Mouse (Mus musculus): ENCODE data around the gene N4bp2l2. TPM values are rescaled to one million over a fixed set of nuclear protein-coding genes. Genes with fewer than 3 reads are reported as not detected.
"Not testable (repeated sequence)": the region's sequence is repeated elsewhere in the genome, so short reads cannot be mapped to it uniquely, and the experiment has no call there.

N4bp2l2 gene
- polyA plus RNA-seq, 2 experiments, result 12.3 to 25.1 TPM

DNA sequence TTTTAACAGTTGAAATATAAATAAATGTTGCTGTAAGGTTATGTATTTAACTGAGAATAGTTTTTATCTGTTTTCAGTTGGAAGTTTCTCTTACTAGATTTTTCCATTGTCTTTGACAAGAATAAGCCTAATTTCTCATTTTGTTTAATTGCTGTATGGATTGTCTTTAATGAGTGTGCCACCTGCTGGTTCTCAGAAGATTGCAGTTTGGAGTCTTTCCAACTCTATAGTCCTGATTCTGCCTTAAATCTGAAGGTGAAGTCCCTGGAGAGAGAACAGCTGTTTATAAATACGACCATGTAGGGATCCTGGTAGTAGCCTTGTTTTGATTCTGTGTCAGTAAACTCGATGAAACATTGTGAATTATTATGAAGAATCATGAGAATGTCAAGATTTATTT is 36.7 kb upstream of the N4bp2l2 start:
- Histone ChIP-seq H3K4me2 (ENCODE audit: low read depth) (no peak overlapping the region), H3K4me3 (ENCODE audit: insufficient read depth in 1 of 2, low read depth in 2 of 2, low read length in 2 of 2) (no peak overlapping the region), H3K27ac (no peak overlapping the region), H3K27me3 (ENCODE audit: control insufficient read depth, insufficient read depth, low read length) (no peaks in the 10 kb centered on the region), H3K4me1 (replicated peaks; ENCODE audit: control insufficient read depth in 2 of 2, insufficient read depth in 2 of 2, low read length in 1 of 2) (peaks cover 8 to 10% of the 10 kb centered on the region in 2 experiments), H3K9ac (replicated peaks) (no peak overlapping the region), H3K36me3 (replicated peaks; ENCODE audit: control insufficient read depth, insufficient read depth, low read depth) (no peaks in the 10 kb centered on the region), H3K9me3 (ENCODE audit: control insufficient read depth, low read length) (no peaks in the 10 kb centered on the region)
- WGBS (ENCODE audit: insufficient replicate concordance), result 47% methylated on average over 2 of the region's 2 CpGs
- TF ChIP-seq EP300 (IDR thresholded peaks at IDR 0.05; ENCODE audit: low read depth) (no peak), CTCF (IDR thresholded peaks at IDR 0.05; ENCODE audit: low read depth) (peak; percentile 44; the same call in 1 of the 2 replicates)
- DNase-seq (ENCODE audit: low read depth in 3 of 3, low spot score in 3 of 3) (peak in 1 of 3 experiments; percentile 20), ATAC-seq (ENCODE audit: insufficient read depth) (no peak)

DNA sequence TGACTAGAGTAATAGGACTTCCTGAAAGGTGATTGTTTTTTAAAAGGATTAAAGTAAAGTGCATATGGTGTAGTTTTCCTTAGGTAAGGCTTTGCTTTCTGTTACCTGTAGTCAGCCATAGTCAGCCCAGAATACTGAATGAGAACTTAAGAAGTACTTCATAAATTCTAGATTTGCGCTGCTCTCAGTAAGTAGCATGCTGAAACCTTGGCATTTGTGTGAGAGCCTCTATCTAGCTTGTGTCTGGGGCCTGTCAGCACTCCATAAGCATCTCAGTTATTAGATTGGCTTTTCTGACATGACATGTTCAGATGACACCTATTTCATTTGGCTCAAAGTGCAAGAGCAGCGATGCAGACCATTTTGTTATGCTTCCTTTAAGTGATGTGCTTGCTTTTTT is 27.3 kb upstream of the N4bp2l2 start:
- no peak overlapping the region for H3K4me3 ChIP-seq (ENCODE audit: insufficient read depth in 1 of 2, low read depth in 2 of 2, low read length in 2 of 2)
- 79% methylated on average over 2 of the region's 2 CpGs for WGBS (ENCODE audit: insufficient replicate concordance)
- TF ChIP-seq EP300 (IDR thresholded peaks at IDR 0.05; ENCODE audit: low read depth), result no peak
- no peak for TF ChIP-seq CTCF (IDR thresholded peaks at IDR 0.05; ENCODE audit: low read depth)
- H3K27me3 ChIP-seq (ENCODE audit: control insufficient read depth, insufficient read depth, low read length), result no peaks in the 10 kb centered on the region
- ATAC-seq (ENCODE audit: insufficient read depth) (no peak), DNase-seq (ENCODE audit: low read depth in 3 of 3, low spot score in 3 of 3) (no peak)
- no peaks in the 10 kb centered on the region for H3K9me3 ChIP-seq (ENCODE audit: control insufficient read depth, low read length)
- no peak overlapping the region for H3K4me2 ChIP-seq (ENCODE audit: low read depth)
- H3K9ac ChIP-seq (replicated peaks), result no peak overlapping the region
- H3K27ac ChIP-seq, result no peak overlapping the region
- H3K36me3 ChIP-seq (replicated peaks; ENCODE audit: control insufficient read depth, insufficient read depth, low read depth), result no peaks in the 10 kb centered on the region
- H3K4me1 ChIP-seq (replicated peaks; ENCODE audit: control insufficient read depth in 2 of 2, insufficient read depth in 2 of 2, low read length in 1 of 2), result no peaks in the 10 kb centered on the region

- Histone ChIP-seq H3K27me3 (ENCODE audit: control insufficient read depth, insufficient read depth, low read length) (no peaks in the 10 kb centered on the region), H3K27ac (no peak overlapping the region), H3K4me1 (replicated peaks; ENCODE audit: control insufficient read depth in 2 of 2, insufficient read depth in 2 of 2, low read length in 1 of 2) (no peaks in the 10 kb centered on the region), H3K4me2 (ENCODE audit: low read depth) (no peak overlapping the region), H3K36me3 (replicated peaks; ENCODE audit: control insufficient read depth, insufficient read depth, low read depth) (no peaks in the 10 kb centered on the region), H3K4me3 (ENCODE audit: insufficient read depth in 1 of 2, low read depth in 2 of 2, low read length in 2 of 2) (no peak overlapping the region), H3K9me3 (ENCODE audit: control insufficient read depth, low read length) (no peaks in the 10 kb centered on the region), H3K9ac (replicated peaks) (no peak overlapping the region)
- no peak for ATAC-seq (ENCODE audit: insufficient read depth)
- DNase-seq (ENCODE audit: low read depth in 3 of 3, low spot score in 3 of 3), result no peak
- TF ChIP-seq EP300 (IDR thresholded peaks at IDR 0.05; ENCODE audit: low read depth) (no peak), CTCF (IDR thresholded peaks at IDR 0.05; ENCODE audit: low read depth) (no peak)
Observed at GRCm38 (mm10) chr5:150690685-150691084, 24.7 kb upstream of the N4bp2l2 start.

DNA sequence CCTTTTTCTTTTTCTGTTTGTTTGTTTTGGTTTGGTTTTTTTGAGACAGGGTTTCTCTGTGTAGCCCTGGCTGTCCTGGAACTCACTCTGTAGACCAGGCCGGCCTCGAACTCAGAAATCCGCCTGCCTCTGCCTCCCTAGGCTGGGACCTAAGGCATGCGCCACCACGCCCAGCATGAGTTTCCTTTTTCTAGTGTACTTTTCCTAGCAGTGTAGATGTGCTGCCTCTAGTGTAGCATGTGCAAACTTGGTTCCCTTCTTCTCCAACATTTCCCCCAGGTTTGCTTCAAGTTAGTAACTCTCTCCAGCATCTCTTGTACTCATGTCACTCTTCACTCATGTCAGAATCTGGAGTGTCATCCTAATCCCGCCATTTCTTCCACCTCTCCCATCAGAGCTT is 16.9 kb upstream of the N4bp2l2 start:
- not testable (repeated sequence) for H3K9ac ChIP-seq (replicated peaks); H3K4me3 ChIP-seq (ENCODE audit: insufficient read depth in 1 of 2, low read depth in 2 of 2, low read length in 2 of 2); H3K4me2 ChIP-seq (ENCODE audit: low read depth); H3K4me1 ChIP-seq (replicated peaks; ENCODE audit: control insufficient read depth in 2 of 2, insufficient read depth in 2 of 2, low read length in 1 of 2); H3K27me3 ChIP-seq (ENCODE audit: control insufficient read depth, insufficient read depth, low read length); ATAC-seq (ENCODE audit: insufficient read depth); H3K9me3 ChIP-seq (ENCODE audit: control insufficient read depth, low read length); H3K27ac ChIP-seq; DNase-seq (ENCODE audit: low read depth in 3 of 3, low spot score in 3 of 3); H3K36me3 ChIP-seq (replicated peaks; ENCODE audit: control insufficient read depth, insufficient read depth, low read depth)
- WGBS (ENCODE audit: insufficient replicate concordance), result 82% methylated on average over 6 of the region's 6 CpGs

DNA sequence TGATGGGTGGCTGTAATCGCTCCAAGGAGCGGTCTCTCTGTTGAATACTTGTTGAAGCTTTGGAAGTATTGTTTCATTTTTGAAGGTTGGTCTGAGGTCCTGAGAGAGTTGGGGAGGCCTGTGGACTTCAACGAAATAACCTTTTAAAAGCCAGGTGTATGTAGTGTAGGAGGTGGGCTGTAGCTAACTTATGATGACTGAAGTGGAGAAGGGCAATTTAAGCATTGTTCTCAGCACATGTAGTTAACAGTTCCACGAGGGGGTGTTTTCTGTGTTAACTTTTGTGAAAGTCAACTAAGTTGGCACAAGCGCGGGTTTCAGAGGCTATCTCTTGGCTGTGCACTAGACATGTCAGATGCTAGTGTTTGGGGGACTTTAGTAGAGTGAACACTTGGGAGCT is 8.9 kb upstream of the N4bp2l2 start:
- H3K9me3 ChIP-seq (ENCODE audit: control insufficient read depth, low read length), result no peaks in the 10 kb centered on the region
- H3K9ac ChIP-seq (replicated peaks), result peak overlapping the region; percentile 97
- DNase-seq (ENCODE audit: low read depth in 3 of 3, low spot score in 3 of 3) (no peak), ATAC-seq (ENCODE audit: insufficient read depth) (no peak)
- TF ChIP-seq CTCF (IDR thresholded peaks at IDR 0.05; ENCODE audit: low read depth) (no peak), EP300 (IDR thresholded peaks at IDR 0.05; ENCODE audit: low read depth) (no peak)
- WGBS (ENCODE audit: insufficient replicate concordance), result 35% methylated on average over 6 of the region's 6 CpGs
- no peaks in the 10 kb centered on the region for H3K36me3 ChIP-seq (replicated peaks; ENCODE audit: control insufficient read depth, insufficient read depth, low read depth)
- H3K4me2 ChIP-seq (ENCODE audit: low read depth), result peak overlapping the region; percentile 83
- H3K27me3 ChIP-seq (ENCODE audit: control insufficient read depth, insufficient read depth, low read length), result no peaks in the 10 kb centered on the region
- peak overlapping the region; percentile 85 to 97 for H3K4me3 ChIP-seq (ENCODE audit: insufficient read depth in 1 of 2, low read depth in 2 of 2, low read length in 2 of 2)
- H3K27ac ChIP-seq, result no peak overlapping the region
- H3K4me1 ChIP-seq (replicated peaks; ENCODE audit: control insufficient read depth in 2 of 2, insufficient read depth in 2 of 2, low read length in 1 of 2), result peaks cover 7 to 8% of the 10 kb centered on the region in 2 experiments

All from liver, embryonic 14.5 days (tissue).